Mouse (Mus musculus): ENCODE results near the gene Myo18b.

The Myo18b gene

GRCm38 (mm10) chr5:112749634-112750033 is 146.5 kb downstream of the Myo18b start:
- DNase-seq (ENCODE audit: extremely low read depth, low read depth, low spot score), result no peak

GRCm38 (mm10) chr5:112748001-112748719 is 148.0 kb downstream of the Myo18b start:
- no peak for DNase-seq (ENCODE audit: extremely low read depth, low read depth, low spot score)

GRCm38 (mm10) chr5:112747306-112747930 is 148.7 kb downstream of the Myo18b start:
- no peak for DNase-seq (ENCODE audit: extremely low read depth, low read depth, low spot score)

GRCm38 (mm10) chr5:112745176-112745575 is 151.0 kb downstream of the Myo18b start:
- no peak for DNase-seq (ENCODE audit: extremely low read depth, low read depth, low spot score)

- no peak for DNase-seq (ENCODE audit: extremely low read depth, low read depth, low spot score)
Measured at GRCm38 (mm10) chr5:112744571-112744970, 151.6 kb downstream of the Myo18b start.

GRCm38 (mm10) chr5:112743121-112743520 is 153.0 kb downstream of the Myo18b start:
- DNase-seq (ENCODE audit: extremely low read depth, low read depth, low spot score), result no peak

GRCm38 (mm10) chr5:112740651-112741050 is 155.5 kb downstream of the Myo18b start:
- DNase-seq (ENCODE audit: extremely low read depth, low read depth, low spot score), result no peak

GRCm38 (mm10) chr5:112735040-112735439 is 161.1 kb downstream of the Myo18b start:
- DNase-seq (ENCODE audit: extremely low read depth, low read depth, low spot score), result no peak

GRCm38 (mm10) chr5:112730604-112731003 is 165.6 kb downstream of the Myo18b start:
- no peak for DNase-seq (ENCODE audit: extremely low read depth, low read depth, low spot score)

- DNase-seq (ENCODE audit: extremely low read depth, low read depth, low spot score), result no peak
Measured at GRCm38 (mm10) chr5:112728432-112728831, 167.7 kb downstream of the Myo18b start.

GRCm38 (mm10) chr5:112718655-112719306 is 177.4 kb downstream of the Myo18b start:
- no peak for DNase-seq (ENCODE audit: extremely low read depth, low read depth, low spot score)

GRCm38 (mm10) chr5:112714679-112715446 is 181.3 kb downstream of the Myo18b start:
- no peak for DNase-seq (ENCODE audit: extremely low read depth, low read depth, low spot score)

GRCm38 (mm10) chr5:112709831-112710230 is 186.3 kb downstream of the Myo18b start:
- DNase-seq (ENCODE audit: extremely low read depth, low read depth, low spot score), result no peak

- DNase-seq (ENCODE audit: extremely low read depth, low read depth, low spot score), result no peak
Measured at GRCm38 (mm10) chr5:112708441-112708840, 187.7 kb downstream of the Myo18b start.

GRCm38 (mm10) chr5:112707478-112707877 is 188.7 kb downstream of the Myo18b start:
- DNase-seq (ENCODE audit: extremely low read depth, low read depth, low spot score), result no peak

GRCm38 (mm10) chr5:112700794-112701193 is 195.4 kb downstream of the Myo18b start:
- DNase-seq (ENCODE audit: extremely low read depth, low read depth, low spot score), result no peak

- no peak for DNase-seq (ENCODE audit: extremely low read depth, low read depth, low spot score)
Measured at GRCm38 (mm10) chr5:112696683-112697082, 199.5 kb downstream of the Myo18b start.

- DNase-seq (ENCODE audit: extremely low read depth, low read depth, low spot score), result no peak
Measured at GRCm38 (mm10) chr5:112695254-112695711, 200.9 kb downstream of the Myo18b start.

GRCm38 (mm10) chr5:112693286-112693849 is 202.8 kb downstream of the Myo18b start:
- no peak for DNase-seq (ENCODE audit: extremely low read depth, low read depth, low spot score)

GRCm38 (mm10) chr5:112687100-112687818 is 208.9 kb downstream of the Myo18b start:
- DNase-seq (ENCODE audit: extremely low read depth, low read depth, low spot score), result no peak
